Mouse (Mus musculus) lung, adult 18-20 months (tissue): Measurements from ENCODE around the gene Tmeff1.

Experiments
- DNase-seq, 2 experiments: peaks; one replicate each; pipeline ENCODE4 v3.0.0; 2022; ENCODE audit warnings: mixed read lengths in 2 of 2

Tmeff1 gene

DNA sequence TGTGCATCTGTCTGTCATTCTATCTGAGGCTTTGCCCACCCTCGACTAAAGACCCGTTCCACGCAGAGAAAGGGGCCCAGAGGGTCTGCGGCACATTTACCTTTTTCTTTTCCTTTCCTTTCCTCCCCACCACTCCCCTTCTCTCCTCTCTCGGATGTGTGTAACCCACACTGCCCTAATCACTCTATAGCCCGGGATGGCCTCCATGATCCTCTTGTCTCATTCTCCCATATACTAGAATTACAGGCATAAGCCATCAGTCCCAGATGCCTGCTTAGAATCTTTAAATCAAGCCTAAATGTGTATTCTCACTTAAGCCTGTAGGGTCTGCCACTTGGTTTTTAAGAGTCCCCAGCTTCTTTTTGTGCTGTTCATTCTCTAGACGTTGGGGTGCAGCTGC is 8.6 kb upstream of the Tmeff1 start:
- no peak for DNase-seq

DNA sequence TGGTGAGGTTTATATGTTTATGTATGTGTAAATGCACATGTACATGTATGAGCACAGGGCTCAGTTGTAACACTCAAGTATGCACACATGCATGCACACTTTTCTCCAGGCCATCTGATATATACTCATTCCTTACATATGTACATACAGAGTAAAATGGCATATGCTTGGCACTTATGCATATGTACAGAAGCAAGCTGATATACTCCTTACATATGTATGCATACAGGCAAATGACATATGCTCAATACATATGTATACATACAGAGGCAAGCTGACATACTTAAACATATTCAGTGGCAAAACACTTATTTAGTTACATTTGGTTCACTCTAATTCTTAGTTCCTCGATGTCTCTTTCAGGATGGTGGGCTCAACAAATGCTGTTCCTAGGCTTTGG is 7.1 kb upstream of the Tmeff1 start:
- DNase-seq = no peak

DNA sequence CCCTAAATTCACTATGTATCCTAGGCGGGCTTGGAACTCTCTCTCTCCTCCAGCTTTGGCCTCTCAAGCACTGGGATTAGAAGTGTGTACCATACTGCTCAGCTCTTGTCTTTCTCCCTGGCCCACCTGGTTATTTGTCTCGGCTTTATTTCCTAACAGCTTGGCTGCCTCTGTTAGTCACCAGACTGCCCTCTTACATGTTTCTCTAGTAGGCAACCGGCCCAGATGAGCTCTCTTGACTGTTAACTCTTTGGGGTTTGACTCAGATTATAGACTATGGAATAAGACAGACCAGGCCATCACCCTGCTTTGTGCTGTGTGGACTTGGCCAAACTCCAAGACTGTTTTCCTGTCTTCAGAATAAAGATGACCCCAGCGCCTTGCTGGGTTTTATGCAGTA is 6.6 kb upstream of the Tmeff1 start:
- DNase-seq = peak; percentile 17 to 29

DNA sequence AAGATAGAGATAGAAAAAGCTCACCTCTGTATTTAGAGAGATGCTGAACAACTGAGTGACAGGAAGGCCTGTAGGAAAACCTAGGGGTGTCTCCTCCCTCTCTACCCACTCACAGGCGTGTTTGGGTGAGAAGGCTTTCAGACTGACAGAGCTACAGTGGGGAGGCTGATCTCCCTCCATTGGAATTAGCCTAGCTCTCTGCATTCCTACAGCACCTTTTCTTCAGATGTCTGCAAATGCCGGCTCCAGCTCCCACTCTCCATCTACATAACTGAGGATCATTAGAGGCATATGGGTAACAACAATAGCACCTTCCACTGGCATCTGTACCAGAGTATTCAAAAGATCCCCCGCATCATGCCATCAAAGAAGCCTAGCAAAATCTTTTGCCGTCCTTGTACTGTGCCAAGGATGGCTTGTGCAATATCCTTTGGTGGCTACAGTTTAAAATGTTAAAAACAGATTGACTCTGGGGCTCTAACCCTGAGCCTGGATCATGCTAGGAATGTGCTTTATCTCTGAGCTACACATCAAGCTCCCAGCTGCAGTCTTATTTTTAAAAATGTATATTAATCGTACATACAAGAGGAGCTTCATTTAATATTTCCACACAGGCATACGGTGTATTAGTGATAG is 5.4 kb upstream of the Tmeff1 start:
- DNase-seq = no peak

DNA sequence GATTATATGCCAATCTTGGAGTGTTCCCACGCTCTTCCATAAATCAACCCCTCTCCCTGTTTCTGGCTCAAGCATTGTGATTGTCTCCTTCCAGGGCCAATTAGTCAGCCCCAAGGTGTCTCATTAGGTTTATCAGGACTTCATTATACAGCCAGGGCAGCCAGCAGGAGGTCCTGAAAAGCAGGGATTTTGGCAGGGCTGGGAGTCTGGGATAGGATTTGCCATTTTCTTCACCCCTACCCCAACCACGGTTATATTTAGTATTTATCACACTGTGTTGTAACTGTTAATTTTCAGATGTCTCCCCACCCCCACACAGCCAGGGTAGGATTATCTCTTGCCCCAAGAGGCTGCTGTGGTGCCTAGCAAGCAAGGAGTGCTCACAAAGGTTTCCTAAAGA is 3.8 kb upstream of the Tmeff1 start:
- no peak for DNase-seq

DNA sequence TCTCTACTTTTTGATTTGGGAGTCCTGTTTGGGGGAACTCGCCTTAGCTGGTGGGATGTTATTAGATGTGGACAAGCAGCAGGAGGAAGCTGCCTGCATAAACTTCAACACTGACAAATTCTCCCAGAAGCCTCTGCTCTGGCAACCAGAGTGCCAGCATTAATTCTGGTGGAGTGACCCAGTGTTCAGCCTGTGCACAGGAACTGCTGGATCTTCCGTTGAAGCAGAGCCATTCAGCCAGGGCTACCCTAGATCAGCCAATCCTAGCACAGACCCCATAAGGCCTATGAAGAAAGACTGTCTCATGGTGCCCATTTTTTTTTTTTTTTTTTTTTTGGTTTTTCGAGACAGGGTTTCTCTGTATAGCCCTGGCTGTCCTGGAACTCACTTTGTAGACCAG is 3.0 kb upstream of the Tmeff1 start:
- no peak for DNase-seq

DNA sequence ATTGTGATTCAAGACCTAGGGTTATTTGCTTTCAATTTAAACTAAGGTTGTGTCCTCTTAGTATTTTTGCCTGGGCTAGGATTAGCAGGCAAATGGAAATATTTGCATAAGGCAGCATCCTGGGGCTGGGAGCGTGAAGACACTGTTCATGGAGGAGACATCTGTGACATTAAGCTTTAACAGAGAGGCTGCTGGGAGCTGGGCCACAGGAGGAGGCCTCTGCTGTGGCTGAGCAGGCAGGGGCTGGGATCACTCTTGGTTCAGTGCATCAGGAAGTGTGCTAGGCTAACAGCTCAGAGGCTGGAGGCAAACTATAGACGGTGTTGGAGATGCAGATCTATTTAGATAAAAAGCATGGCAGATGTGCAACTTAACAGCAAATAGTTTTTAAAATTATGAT is 2.0 kb upstream of the Tmeff1 start:
- no peak for DNase-seq

DNA sequence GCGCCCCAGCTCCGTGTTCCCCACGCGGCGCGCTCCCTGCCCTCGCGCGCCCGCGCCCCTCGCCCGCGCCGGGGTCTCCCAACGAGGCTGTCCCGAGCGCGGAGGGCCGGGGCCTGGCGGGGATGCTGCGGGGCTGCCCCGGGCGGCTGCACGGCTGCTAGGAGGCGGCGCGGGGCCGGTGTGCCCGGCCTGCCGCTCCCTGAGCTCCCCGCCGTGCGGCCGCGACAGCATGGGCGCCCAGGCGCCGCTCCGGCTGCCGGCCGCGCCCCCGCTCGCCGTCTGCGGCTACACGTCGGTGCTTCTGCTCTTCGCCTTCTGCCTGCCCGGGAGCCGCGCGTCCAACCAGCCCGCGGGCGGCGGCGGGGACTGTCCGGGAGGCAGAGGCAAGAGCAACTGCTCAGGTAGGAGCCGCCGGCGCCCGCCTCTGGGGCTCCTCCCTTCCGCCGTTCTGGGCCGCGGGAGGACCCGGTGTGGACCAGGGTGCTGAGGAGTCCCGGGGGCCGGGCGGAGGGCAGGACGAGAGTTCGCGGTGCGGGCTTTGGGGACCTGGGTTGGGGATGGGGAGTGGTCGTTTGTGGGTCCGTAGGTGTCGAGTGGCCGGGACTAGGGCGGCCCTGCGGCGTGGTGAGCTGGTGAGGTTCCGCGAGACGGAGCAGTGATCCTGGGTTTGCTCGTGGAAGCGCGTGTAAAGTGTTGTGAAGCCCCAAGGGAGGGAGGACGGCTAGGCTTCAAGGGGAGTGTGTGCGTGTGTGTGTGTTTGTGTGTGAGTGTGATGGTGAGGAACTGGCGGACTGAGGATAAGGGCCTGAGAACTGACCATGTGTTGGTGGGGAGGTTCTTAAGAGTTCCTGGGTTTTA is 496 bp downstream of the Tmeff1 start:
- peak; percentile 37 to 47 for DNase-seq

DNA sequence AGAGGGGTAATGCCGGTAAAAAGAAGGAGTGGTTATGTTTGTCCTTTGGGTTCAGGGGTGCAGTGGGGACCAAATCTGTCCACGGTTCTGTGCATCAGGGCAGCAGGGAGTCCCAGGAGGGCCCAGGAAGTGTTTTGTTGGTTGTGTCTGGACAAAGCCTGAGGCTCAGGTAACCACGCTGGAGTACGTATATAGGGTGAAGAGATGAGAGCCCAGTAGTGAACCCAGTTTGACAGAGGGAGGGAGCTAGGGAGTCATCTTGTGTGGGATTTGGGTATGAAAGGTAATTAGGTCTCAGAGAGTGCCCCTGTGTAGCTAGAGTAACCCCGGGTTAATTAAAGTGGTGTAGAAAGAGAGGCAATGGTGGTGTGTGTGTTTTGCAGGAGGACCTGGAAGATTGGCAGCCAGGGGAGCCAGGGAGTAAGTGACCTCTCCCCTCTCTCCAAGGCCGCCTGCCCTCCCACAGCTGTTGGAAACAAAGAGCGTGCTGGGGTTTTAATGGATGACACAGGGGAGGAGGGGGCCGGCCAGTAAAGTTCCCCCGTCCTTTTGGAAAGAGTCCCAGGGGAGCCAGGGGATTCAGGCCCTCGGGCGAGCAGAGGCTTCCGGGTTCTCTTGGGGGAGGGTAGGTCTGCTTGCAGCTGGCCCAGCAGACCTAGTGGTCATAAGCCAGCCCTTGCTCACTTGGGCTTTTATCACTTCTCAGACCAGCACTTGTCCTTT is 1.3 kb downstream of the Tmeff1 start:
- DNase-seq = peak; percentile 7 to 24

DNA sequence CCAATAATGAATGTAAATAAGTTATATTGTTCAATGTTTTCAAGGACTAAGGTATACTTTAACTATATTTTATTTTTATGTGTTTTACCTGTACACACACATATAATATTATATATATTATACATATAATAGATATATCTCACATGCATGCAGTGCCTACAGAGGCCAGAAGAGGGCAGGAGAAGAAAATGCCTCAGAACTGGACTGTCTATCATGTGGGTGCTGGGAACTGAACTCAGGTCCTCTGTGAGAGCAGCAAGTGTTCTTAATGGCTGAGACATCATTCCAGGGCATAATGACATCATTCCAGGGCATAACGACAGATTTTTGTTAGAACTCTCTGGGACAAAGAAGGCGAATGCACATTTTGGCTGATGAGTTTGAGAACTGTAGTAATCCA is 2.6 kb downstream of the Tmeff1 start:
- DNase-seq = no peak

DNA sequence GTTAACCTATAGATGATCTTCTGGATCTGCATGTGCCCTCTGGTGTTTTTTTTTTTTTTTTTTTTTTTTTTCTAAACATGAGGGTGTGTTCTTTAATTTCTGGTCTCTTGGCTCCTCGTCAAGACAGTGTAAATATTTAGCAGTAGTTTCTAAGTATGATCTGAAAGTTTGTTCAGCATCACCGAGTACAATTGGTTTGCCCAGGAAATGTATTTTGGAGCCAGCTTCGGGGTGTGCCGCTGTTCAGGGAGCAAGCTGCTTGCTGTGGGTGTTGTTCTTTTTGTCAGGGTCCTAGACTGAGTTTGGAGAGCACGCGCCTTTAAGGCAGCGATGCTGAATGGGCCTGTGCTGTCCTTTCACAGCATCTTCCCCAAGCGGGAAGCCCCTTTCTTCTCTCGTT is 3.6 kb downstream of the Tmeff1 start:
- peak; percentile 66 to 79 for DNase-seq

DNA sequence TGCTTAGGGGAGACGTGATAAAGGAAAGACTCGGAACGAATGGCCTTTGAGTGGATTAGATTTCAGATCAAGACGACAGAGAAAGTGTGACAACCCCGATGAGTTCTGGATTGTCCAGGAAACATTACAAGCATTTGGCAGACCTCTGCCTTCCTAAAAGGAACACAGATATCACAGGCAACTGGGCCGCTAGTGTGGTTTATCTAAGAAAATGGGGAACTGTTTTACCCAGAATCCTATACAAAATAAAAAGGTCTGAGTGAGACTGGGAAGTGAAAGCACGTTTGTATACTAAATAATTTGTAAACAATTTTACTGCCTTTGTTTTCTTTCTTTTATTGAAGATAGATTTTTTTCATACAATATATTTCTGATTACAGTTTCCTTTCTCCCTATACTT is 5.9 kb downstream of the Tmeff1 start:
- no peak for DNase-seq

DNA sequence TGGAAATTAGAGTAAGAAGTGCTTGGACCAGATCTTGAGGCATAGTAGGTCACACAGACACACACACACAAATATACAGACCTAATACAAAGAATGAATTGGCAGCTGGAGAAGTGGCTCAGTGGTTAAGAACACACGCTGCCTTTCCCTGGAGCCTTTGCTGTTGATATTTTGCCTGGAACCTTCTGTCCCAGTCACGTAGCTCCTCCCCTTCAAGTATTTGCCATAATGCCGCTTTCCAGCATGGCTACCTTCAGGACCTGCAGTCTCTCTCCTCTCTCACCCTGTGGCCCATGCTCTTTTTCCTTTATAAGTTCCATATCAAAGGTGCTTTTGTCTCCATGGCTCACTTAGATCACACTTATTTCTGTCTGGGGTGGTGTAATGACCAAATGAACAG is 6.4 kb downstream of the Tmeff1 start:
- DNase-seq = no peak

DNA sequence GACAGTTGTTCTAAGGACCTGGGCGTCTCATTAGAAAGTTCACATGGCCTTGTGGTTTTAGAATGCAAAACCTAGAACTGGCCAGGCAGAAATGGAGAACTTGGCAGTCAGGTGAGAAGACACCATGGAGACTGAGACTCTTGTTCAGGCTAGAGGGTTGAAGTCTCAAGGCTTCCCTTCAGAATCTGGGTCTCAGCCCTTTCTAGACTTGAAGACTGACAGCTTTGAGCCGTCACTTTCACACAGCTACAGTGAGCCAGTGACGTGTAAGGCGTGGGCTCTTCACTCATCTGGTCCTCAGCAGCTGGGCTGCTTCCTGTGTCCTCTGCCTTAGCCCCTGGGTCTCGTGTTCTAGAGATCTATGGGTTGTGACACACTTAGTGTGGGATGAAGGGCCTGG is 7.4 kb downstream of the Tmeff1 start:
- DNase-seq = no peak

DNA sequence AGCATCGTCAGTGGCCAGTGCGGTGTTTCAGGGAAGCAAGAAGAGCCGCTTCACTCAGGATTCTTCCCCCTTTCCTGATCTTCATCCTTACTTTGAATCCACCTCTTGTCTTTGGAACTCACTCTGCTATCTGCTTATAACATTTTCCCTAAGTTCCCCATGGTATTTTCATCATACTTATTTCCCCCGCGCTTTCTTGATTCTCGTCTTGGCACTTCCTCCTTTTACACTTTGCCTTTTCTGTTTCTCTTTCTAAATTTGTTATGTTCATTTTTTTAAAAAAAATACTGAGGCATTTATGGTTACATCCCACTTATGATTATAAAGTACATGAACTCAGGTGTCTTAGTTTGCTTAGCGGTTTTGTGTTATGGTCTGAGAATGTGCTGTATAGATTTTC is 7.9 kb downstream of the Tmeff1 start:
- DNase-seq = no peak

DNA sequence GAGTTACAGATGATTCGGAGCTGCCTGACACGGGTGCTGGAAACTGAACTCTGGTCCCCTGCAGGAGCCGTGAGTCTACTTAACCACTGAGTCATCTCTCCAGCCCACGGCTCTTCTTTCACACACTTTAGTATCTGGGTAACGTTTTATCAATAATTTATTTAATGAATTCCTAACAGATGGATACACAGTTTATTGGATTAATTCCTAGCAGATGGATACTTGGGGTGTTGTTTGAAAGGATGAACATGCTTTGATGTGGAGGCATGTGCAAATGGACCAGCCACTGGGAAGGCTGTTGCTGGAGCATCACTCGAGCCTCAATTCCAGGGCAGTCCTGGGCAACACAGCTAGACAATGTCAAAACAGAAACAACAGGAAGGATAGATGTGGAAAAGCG is 11.1 kb downstream of the Tmeff1 start:
- no peak for DNase-seq

DNA sequence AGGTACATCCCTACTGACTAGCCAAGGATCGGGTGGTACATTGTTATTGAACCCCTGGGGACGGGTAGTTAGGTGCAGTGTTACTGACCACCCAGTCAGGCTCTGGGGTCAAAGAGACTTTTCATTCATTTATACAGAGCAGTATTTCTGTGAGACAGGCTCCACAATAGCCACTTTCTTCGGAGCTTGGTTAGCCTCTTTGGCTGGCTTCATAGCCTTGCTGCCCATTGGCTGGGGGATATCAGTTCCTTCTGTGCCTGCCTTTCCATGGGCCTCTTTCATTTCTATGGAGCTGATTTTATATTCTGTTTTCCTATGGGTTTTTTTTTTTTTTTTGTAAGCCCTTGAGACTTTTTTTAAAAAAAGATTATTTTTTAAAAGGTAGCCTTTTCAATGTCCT is 20.7 kb downstream of the Tmeff1 start:
- DNase-seq = no peak

DNA sequence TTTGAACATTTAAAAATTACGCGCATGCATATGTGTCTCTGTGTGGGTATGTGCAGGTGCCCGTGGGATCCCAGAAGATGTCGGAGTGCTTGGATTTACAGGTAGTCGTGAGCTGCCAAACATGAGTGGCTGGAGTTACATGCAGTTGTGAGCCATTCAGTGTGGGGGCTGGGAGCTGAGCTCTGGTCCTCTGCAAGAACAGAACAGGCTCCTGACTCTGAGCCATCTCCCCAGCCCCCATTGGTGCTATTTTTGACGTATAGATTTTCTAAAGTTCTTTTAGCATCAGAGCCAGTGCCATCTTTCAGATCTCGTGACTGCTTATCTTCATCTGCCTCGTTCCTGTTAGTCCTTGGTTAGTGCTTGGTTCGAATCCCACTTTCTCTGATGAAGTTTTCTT is 24.5 kb downstream of the Tmeff1 start:
- no peak for DNase-seq

DNA sequence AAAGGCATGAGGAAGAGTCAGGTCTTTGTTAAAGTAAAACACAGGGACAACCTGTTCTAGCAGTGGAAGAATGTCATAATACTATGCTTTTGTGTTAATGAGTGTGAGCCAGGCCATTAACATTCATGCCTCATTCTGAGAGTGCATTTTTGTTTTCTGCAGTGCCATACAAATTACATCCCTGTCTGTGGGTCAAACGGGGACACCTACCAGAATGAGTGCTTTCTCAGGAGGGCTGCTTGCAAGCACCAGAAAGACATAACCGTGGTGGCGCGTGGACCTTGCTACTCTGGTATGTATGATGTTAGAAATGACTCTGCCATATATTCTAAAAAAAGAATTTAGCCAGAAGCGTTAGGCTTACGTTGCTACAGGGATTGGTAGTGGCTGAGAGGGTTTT is 25.3 kb downstream of the Tmeff1 start:
- DNase-seq = no peak

DNA sequence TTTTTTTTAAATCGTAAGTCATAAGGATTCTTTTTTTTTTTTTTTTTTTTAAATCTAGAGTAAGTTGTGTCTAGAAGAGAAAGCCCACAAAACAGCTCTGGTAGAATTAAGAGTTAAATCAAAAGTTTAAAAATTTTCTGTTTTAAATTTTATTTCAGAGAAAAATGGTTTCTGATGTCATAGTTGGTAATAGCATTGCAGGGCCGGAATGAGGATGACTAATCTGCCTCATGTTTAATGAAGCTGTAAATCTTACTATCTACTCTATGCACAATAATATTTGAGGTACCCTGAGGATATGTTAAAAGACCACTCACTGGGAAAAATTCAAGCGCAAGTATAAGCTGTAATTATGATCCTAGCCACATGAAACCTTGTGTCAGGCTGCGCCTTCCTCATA is 30.5 kb downstream of the Tmeff1 start:
- no peak for DNase-seq

DNA sequence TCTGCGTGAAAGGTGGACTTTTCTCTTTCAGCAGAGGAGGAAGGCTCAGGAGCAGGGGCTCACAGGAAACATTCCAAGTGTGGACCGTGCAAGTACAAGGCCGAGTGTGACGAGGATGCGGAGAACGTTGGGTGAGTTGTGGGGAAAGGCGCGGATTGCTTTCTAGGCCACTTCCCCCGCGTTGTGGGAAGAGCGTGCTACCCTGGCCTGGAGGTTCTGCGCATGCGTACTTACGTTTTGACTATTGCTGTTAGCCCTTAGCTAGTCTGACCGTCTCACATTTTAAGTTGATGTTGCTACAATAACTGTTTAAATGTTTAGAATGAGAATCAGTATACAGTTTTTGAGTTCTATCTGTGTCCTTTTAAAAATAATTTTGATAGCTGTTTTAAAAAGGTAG is 32.2 kb downstream of the Tmeff1 start:
- DNase-seq = no peak

DNA sequence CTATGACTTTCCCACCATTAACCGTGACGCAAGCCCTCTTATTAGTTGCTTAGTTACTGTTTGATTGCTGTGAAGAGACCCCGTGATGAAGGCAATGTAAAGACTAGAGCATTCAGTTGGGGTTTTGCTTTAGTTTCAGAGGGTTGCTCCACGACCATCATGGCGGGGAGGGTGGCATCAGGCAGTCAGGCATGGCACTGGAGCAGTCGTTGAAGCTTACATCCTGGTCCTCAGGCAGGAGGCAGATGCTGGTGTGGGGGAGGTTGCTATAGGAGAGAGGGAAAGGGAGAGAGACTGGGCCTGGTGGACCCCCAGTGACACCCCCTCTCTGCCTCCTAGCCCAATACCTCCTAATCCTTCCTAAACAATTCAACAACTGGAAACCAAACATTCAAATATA is 35.1 kb downstream of the Tmeff1 start:
- DNase-seq = no peak

DNA sequence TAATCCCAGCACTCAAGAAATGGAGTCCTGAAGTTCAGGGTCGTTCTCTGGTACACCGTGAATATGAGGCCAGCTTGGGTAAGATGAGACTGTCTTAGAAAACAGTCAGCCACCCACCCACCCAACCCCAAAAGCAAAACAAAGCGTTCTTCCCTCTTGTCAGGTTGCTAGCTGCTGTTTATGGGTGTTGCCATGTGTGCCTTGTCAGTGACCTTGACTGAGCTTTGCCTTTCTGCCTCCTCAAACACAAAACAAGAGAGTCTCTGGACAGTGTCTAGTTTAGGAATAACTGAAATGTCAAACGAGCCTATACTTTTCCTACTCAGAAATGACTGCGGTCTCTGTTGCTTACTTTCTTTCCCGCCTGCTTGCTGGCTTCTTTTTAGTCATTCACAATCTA is 37.3 kb downstream of the Tmeff1 start:
- DNase-seq = no peak

DNA sequence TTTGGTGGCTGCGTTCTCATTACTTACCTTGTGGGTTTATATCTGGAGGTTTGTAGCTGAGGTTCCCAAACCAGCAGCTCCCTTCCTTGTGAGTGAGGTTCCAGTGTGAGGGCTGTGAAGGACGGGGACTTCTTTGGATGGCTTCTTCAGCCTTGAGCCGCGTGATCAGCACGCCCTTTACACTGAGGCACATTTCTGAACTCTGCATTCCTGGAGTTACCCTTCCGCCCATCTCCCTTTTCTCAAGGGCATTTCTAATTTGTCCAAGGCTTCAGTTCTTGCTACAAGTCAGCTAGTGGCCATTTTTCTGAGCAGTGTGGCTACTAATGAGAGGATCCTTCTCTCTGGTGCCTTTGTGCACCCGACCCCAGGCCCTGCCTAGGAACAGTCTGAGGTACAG is 38.0 kb downstream of the Tmeff1 start:
- DNase-seq = no peak
